Mouse (Mus musculus): ENCODE data around the gene Ndel1.

DNA sequence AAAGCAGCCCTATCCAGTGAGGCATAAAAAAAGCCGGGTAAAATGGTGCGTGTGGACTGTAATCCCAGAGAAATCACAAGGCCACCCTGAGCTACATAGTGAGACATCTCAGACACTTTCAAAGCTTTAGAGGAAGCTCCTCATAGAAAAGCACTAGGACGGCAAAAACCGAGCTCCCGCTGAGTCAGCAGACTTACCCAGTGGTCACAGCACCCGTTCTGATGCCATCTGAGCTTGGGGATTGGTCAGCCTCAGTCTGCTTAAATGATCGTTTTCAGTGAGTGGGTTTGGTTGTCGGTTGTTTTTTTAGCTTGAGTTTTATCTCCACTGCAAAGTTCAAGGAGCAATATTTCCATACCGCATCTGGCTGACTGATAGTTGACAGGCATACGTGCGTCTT, 93.7 kb downstream of the Ndel1 start:
- TF ChIP-seq CTCF (conservative IDR thresholded peaks at IDR 0.05 in 1 of 2, IDR thresholded peaks at IDR 0.05 in 1 of 2; ENCODE audit: low read depth in 2 of 2, low read length in 2 of 2) (no peak), ELF1 (IDR thresholded peaks at IDR 0.05; ENCODE audit: low read depth, low read length) (no peak), JUND (conservative IDR thresholded peaks at IDR 0.05; ENCODE audit: low read depth, low read length) (no peak), IRF4 (IDR thresholded peaks at IDR 0.05; ENCODE audit: low read depth, low read length) (no peak), POLR2A (IDR thresholded peaks at IDR 0.05; ENCODE audit: low read depth, low read length) (no peak), JUN (IDR thresholded peaks at IDR 0.05; ENCODE audit: insufficient read depth, low read depth, low read length) (no peak), SMC3 (IDR thresholded peaks at IDR 0.05; ENCODE audit: low read depth, low read length) (no peak), BHLHE40 (IDR thresholded peaks at IDR 0.05; ENCODE audit: low read depth, low read length) (no peak), EP300 (IDR thresholded peaks at IDR 0.05; ENCODE audit: low read length) (no peak), GABPA (IDR thresholded peaks at IDR 0.05; ENCODE audit: insufficient replicate concordance, low read depth, low read length) (no peak), MYC (IDR thresholded peaks at IDR 0.05; ENCODE audit: low read depth, low read length) (no peak), MAFK (IDR thresholded peaks at IDR 0.05; ENCODE audit: insufficient replicate concordance, low read length) (peak; percentile 94)
